Mouse (Mus musculus) heart, postnatal 14 days (tissue): ENCODE results near the gene Isyna1. TPM values are rescaled to one million over a fixed set of nuclear protein-coding genes. Genes with fewer than 3 reads are reported as not detected.

ENCODE experiments used
- DNase-seq, 2 experiments: peaks; one replicate each; pipeline ENCODE4 v3.0.0; 2021 to 2022
- intact Hi-C: fragments of 180-260 bp; cut with DNase I; formaldehyde crosslinking; loops from one replicate; pipeline ENCODE4 v1.15.1; 2025
- total RNA-seq, 2 experiments: library from RNA; stranded (reverse); gene quantifications; 2 replicates each; pipeline ENCODE4 v1.2.3; 2021

Isyna1 gene
- total RNA-seq, 2 experiments from 2014 or later, result 25.8 to 27.7 TPM

GRCm38 (mm10) chr8:70614469-70614868, 20.3 kb downstream of the Isyna1 start:
- intact Hi-C loops, result loop anchor here (5.0 kb wide), 2 partner anchors 38 to 88 kb away; partner anchors contain the start of gene Iqcn
- no peak for DNase-seq

GRCm38 (mm10) chr8:70615281-70615680, 21.1 kb downstream of the Isyna1 start:
- no peak for DNase-seq
- intact Hi-C loops, result no loop called here

GRCm38 (mm10) chr8:70615894-70616293, 21.7 kb downstream of the Isyna1 start, which contains the start of gene Lrrc25:
Gene Lrrc25, plus strand, starts transcription at chr8:70616155.
- intact Hi-C loops, result no loop called here
- DNase-seq, result no peak

GRCm38 (mm10) chr8:70616645-70617044, 22.5 kb downstream of the Isyna1 start:
- DNase-seq, result no peak
- intact Hi-C loops, result no loop called here

- intact Hi-C loops, result no loop called here
- DNase-seq, result no peak
Measured at GRCm38 (mm10) chr8:70617985-70618384, 23.8 kb downstream of the Isyna1 start.

GRCm38 (mm10) chr8:70618888-70619334, 24.7 kb downstream of the Isyna1 start:
- intact Hi-C loops, result no loop called here
- peak in 1 of 2 experiments; percentile 46 for DNase-seq

- no peak for DNase-seq
- intact Hi-C loops, result loop anchor here (5.0 kb wide), 1 partner anchor 35 kb away; no protein-coding TSS in a partner anchor
Measured at GRCm38 (mm10) chr8:70622220-70622619, 28.0 kb downstream of the Isyna1 start.

GRCm38 (mm10) chr8:70625104-70625503, 30.9 kb downstream of the Isyna1 start:
- DNase-seq, result peak; percentile 64 to 77
- intact Hi-C loops, result loop anchor here (5.0 kb wide), 1 partner anchor 77 kb away; the partner anchor contains the start of gene Iqcn

- intact Hi-C loops, result loop anchor here (5.0 kb wide), 1 partner anchor 75 kb away; the partner anchor contains the start of gene Iqcn
- no peak for DNase-seq
Measured at GRCm38 (mm10) chr8:70627041-70627440, 32.9 kb downstream of the Isyna1 start.

GRCm38 (mm10) chr8:70628986-70629490, 34.9 kb downstream of the Isyna1 start:
- intact Hi-C loops, result loop anchor here (1.0 to 5.0 kb wide), 3 partner anchors 17 to 73 kb away; partner anchors contain the start of gene Iqcn
- no peak for DNase-seq

GRCm38 (mm10) chr8:70629574-70630531, 35.7 kb downstream of the Isyna1 start:
- peak; percentile 90 to 92 for DNase-seq
- intact Hi-C loops, result loop anchor here (1.0 to 5.0 kb wide), 3 partner anchors 18 to 72 kb away; partner anchors contain the start of gene Iqcn

GRCm38 (mm10) chr8:70630532-70631381, 36.6 kb downstream of the Isyna1 start:
- peak; percentile 66 to 73 for DNase-seq
- intact Hi-C loops, result no loop called here

GRCm38 (mm10) chr8:70631436-70631835, 37.3 kb downstream of the Isyna1 start:
- intact Hi-C loops, result no loop called here
- DNase-seq, result peak; percentile 57 to 59

- intact Hi-C loops, result loop anchor here (1.0 kb wide), 1 partner anchor 19 kb away; no protein-coding TSS in a partner anchor
- no peak for DNase-seq
Measured at GRCm38 (mm10) chr8:70632346-70632892, 38.2 kb downstream of the Isyna1 start, which contains the start of gene Gdf15. Gene Gdf15, minus strand, starts transcription at chr8:70632456.

- DNase-seq, result peak; percentile 79 to 83
- intact Hi-C loops, result no loop called here
Measured at GRCm38 (mm10) chr8:70634066-70634465, 39.9 kb downstream of the Isyna1 start.

GRCm38 (mm10) chr8:70635527-70635926, 41.4 kb downstream of the Isyna1 start:
- intact Hi-C loops, result no loop called here
- DNase-seq, result no peak

- DNase-seq, result no peak
- intact Hi-C loops, result no loop called here
Measured at GRCm38 (mm10) chr8:70636838-70637237, 42.7 kb downstream of the Isyna1 start.

GRCm38 (mm10) chr8:70638752-70639151, 44.6 kb downstream of the Isyna1 start:
- intact Hi-C loops, result no loop called here
- no peak for DNase-seq

GRCm38 (mm10) chr8:70643019-70643418, 48.8 kb downstream of the Isyna1 start:
- no peak for DNase-seq
- intact Hi-C loops, result no loop called here

- intact Hi-C loops, result no loop called here
- no peak for DNase-seq
Measured at GRCm38 (mm10) chr8:70644065-70644464, 49.9 kb downstream of the Isyna1 start.
